Comparison of ENCODE assay signal across 10 mouse cellular contexts in the genomic region with DNA sequence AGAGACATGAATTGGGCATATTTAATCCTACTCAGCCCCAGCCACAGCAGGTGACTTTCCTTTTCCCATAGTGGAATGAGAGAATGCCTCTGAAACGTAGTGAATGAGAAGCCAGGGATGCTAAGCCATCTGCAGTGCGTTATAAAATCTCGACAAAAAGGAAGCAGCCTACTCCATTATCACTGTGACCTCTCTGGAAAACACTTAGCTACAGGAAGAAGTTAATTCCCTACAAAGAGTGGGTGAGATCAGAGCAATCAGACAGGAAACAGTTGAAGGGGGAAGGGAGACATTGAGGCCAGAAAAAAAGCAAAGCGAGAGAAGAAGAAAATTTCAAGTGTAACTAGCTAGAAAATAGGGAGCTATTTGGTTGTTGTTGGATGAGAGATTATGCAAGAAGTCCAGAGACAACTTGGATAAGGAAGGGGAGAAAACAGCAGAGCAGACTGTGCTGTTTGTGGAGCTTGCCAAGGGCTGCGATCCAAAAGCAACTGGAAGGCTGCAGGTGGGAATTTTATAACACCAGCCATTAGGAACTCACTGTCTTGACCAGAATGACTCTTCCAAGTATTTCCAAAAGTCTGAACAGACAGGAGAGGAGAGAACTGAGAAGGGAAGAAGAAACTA.
DNase-seq lines count a peak whose midpoint lies in the region; ATAC-seq and TF ChIP-seq lines count a peak whose summit lies in the region.
"Had no signal": no experiment of that assay in that cellular context is flagged by ENCODE, and none has a peak within 500 bp of the region (broad histone marks: within the 10 kb centered on the region; RNA-seq: fewer than 3 reads in every experiment).

No protein-coding gene starts in this region.

- no peak for ATAC-seq in lung, embryonic 14.5 days (ENCODE audit: insufficient read depth)
- ATAC-seq in lung, postnatal 0 days = no peak
- ATAC-seq in kidney, embryonic 14.5 days (ENCODE audit: low FRiP score, low TSS enrichment) = no peak
- ATAC-seq: forebrain, postnatal 0 days had no signal

- H3K27ac ChIP-seq in lung, embryonic 14.5 days (ENCODE audit: low read depth) = no peak overlapping the region
- no peak overlapping the region for H3K27ac ChIP-seq in lung, postnatal 0 days (ENCODE audit: low read length)
- H3K27ac ChIP-seq in kidney, embryonic 14.5 days (ENCODE audit: low read depth, low read length) = no peak overlapping the region
- H3K27ac ChIP-seq: hindbrain, embryonic 15.5 days had no signal

- 38% methylated on average over 5 of the region's 5 CpGs for WGBS in lung, embryonic 14.5 days
- 27% methylated on average over 5 of the region's 5 CpGs for WGBS in lung, postnatal 0 days
- WGBS in kidney, embryonic 14.5 days = 25% methylated on average over 5 of the region's 5 CpGs

- no peaks in the 10 kb centered on the region for H3K27me3 ChIP-seq in lung, embryonic 14.5 days (ENCODE audit: insufficient read depth, low read length)
- H3K27me3 ChIP-seq in lung, postnatal 0 days (replicated peaks; ENCODE audit: insufficient read depth, low read length) = no peaks in the 10 kb centered on the region
- H3K27me3 ChIP-seq in kidney, embryonic 14.5 days (ENCODE audit: control insufficient read depth, insufficient read depth, low read length) = no peaks in the 10 kb centered on the region
- H3K27me3 ChIP-seq: hindbrain, embryonic 15.5 days had no signal

- no peak overlapping the region for H3K4me2 ChIP-seq in lung, embryonic 14.5 days
- H3K4me2 ChIP-seq in lung, postnatal 0 days (replicated peaks; ENCODE audit: low read depth, low read length) = no peak overlapping the region
- no peak overlapping the region for H3K4me2 ChIP-seq in kidney, embryonic 14.5 days (replicated peaks; ENCODE audit: low read depth, low read length)
- H3K4me2 ChIP-seq: hindbrain, embryonic 15.5 days had no signal

- H3K4me3 ChIP-seq in lung, embryonic 14.5 days (ENCODE audit: low read depth, low read length) = no peak overlapping the region
- H3K4me3 ChIP-seq in lung, postnatal 0 days (ENCODE audit: low read depth, low read length) = no peak overlapping the region
- no peak overlapping the region for H3K4me3 ChIP-seq in kidney, embryonic 14.5 days (ENCODE audit: low read length)
- H3K4me3 ChIP-seq: hindbrain, embryonic 15.5 days had no signal

- no peak overlapping the region for H3K9ac ChIP-seq in lung, embryonic 14.5 days
- H3K9ac ChIP-seq in lung, postnatal 0 days (replicated peaks; ENCODE audit: low read depth) = no peak overlapping the region
- H3K9ac ChIP-seq in kidney, embryonic 14.5 days (ENCODE audit: low read depth, low read length) = no peak overlapping the region
- H3K9ac ChIP-seq: forebrain, postnatal 0 days; hindbrain, embryonic 15.5 days had no signal

- no peaks in the 10 kb centered on the region for H3K4me1 ChIP-seq in lung, embryonic 14.5 days (ENCODE audit: insufficient read depth)
- H3K4me1 ChIP-seq in lung, postnatal 0 days (ENCODE audit: insufficient read depth, low read depth, low read length) = no peaks in the 10 kb centered on the region
- no peaks in the 10 kb centered on the region for H3K4me1 ChIP-seq in kidney, embryonic 14.5 days (ENCODE audit: control insufficient read depth, insufficient read depth, low read length)

- TF ChIP-seq CTCF in lung, embryonic 14.5 days (IDR thresholded peaks at IDR 0.05; ENCODE audit: low read depth) = no peak
- no peak for TF ChIP-seq CTCF in lung, postnatal 0 days (IDR thresholded peaks at IDR 0.05)

- no peaks in the 10 kb centered on the region for H3K9me3 ChIP-seq in lung, embryonic 14.5 days (ENCODE audit: low read depth, low read length)
- no peaks in the 10 kb centered on the region for H3K9me3 ChIP-seq in lung, postnatal 0 days (ENCODE audit: low read length)
- no peaks in the 10 kb centered on the region for H3K9me3 ChIP-seq in kidney, embryonic 14.5 days (ENCODE audit: control insufficient read depth, low read length)
- H3K9me3 ChIP-seq: hindbrain, embryonic 15.5 days had no signal

- no peak for TF ChIP-seq EP300 in lung, postnatal 0 days (IDR thresholded peaks at IDR 0.05)

- DNase-seq in lung, embryonic 14.5 days = peak; percentile 11
- no peak for DNase-seq in lung, postnatal 0 days (ENCODE audit: low spot score)
- DNase-seq in brain, adult 2 months (ENCODE audit: low read depth, low spot score) = peak; percentile 41
- peak; percentile 64 for DNase-seq in gastrocnemius, postnatal 25 days
- DNase-seq in heart, postnatal 25 days (ENCODE audit: low spot score) = peak; percentile 37
- DNase-seq in thymus, postnatal 10 days (ENCODE audit: low spot score in 2 of 2) = no peak
- DNase-seq: forebrain, postnatal 0 days; kidney, postnatal 4 days had no signal

- H3K36me3 ChIP-seq in lung, embryonic 14.5 days (ENCODE audit: insufficient read depth) = no peaks in the 10 kb centered on the region
- H3K36me3 ChIP-seq in lung, postnatal 0 days (ENCODE audit: insufficient read depth, low read length) = no peaks in the 10 kb centered on the region
- H3K36me3 ChIP-seq in kidney, embryonic 14.5 days (ENCODE audit: control insufficient read depth, insufficient read depth, low read length) = no peaks in the 10 kb centered on the region
- H3K36me3 ChIP-seq: hindbrain, embryonic 15.5 days had no signal

- intact Hi-C loops in heart, postnatal 25 days (cut with DNase I) = no loop called here

Comparison
In these comparisons a context has a peak if more than half of its experiments do, and no peak if none do; other contexts are left out.
1. DNase-seq: peak in lung, embryonic 14.5 days (single experiment), brain, adult 2 months (single experiment), gastrocnemius, postnatal 25 days (single experiment) and heart, postnatal 25 days (single experiment); none in lung, postnatal 0 days (single experiment) and thymus, postnatal 10 days (0 of 2).